Mouse (Mus musculus) c-Kit-negative CD71-positive TER-119-positive erythroid progenitor cells, embryonic 14.5 days (primary cell): ENCODE measurements at regions not wholly inside any gene's neighbourhood (a gene's known extent, or its start where the extent isn't known, plus 50 kb on each side); places are given as distances from the start of the nearest gene placed in this dataset.

Experiments
- DNase-seq: peaks from one replicate; pipeline ENCODE4 v3.0.0-alpha.2; 2013; ENCODE audit warnings: low read depth, low spot score

- DNase-seq = no peak
Measured at GRCm38 (mm10) chr13:83023972-83024371, 479.9 kb upstream of the Mef2c start.

- DNase-seq = no peak
Measured at GRCm38 (mm10) chr13:83035962-83036361, 467.9 kb upstream of the Mef2c start.

- no peak for DNase-seq
Measured at GRCm38 (mm10) chr13:83041506-83041905, 462.3 kb upstream of the Mef2c start.

GRCm38 (mm10) chr13:83045516-83045915 lies 458.3 kb upstream of the Mef2c start:
- DNase-seq = no peak

- no peak for DNase-seq
Measured at GRCm38 (mm10) chr13:83045970-83046369, 457.9 kb upstream of the Mef2c start.

GRCm38 (mm10) chr13:83046571-83047123 lies 457.2 kb upstream of the Mef2c start:
- DNase-seq = no peak

GRCm38 (mm10) chr13:83055865-83056264 lies 448.0 kb upstream of the Mef2c start:
- DNase-seq = no peak

- no peak for DNase-seq
Measured at GRCm38 (mm10) chr13:83056415-83056814, 447.4 kb upstream of the Mef2c start.

GRCm38 (mm10) chr13:83064727-83065126 lies 439.1 kb upstream of the Mef2c start:
- DNase-seq = no peak

GRCm38 (mm10) chr13:83065201-83065600 lies 438.6 kb upstream of the Mef2c start:
- no peak for DNase-seq

- DNase-seq = no peak
Measured at GRCm38 (mm10) chr13:83066115-83066753, 437.6 kb upstream of the Mef2c start.

GRCm38 (mm10) chr13:83067496-83067895 lies 436.3 kb upstream of the Mef2c start:
- no peak for DNase-seq

- DNase-seq = no peak
Measured at GRCm38 (mm10) chr13:83068588-83068987, 435.2 kb upstream of the Mef2c start.

GRCm38 (mm10) chr13:83069293-83069692 lies 434.5 kb upstream of the Mef2c start:
- DNase-seq = no peak

GRCm38 (mm10) chr13:83072073-83072472 lies 431.8 kb upstream of the Mef2c start:
- DNase-seq = no peak

GRCm38 (mm10) chr13:83074219-83074965 lies 429.4 kb upstream of the Mef2c start:
- no peak for DNase-seq

- no peak for DNase-seq
Measured at GRCm38 (mm10) chr13:83075320-83075877, 428.4 kb upstream of the Mef2c start.

GRCm38 (mm10) chr13:83076611-83077010 lies 427.2 kb upstream of the Mef2c start:
- DNase-seq = no peak

GRCm38 (mm10) chr13:83077085-83077484 lies 426.7 kb upstream of the Mef2c start:
- no peak for DNase-seq

- no peak for DNase-seq
Measured at GRCm38 (mm10) chr13:83079291-83079690, 424.5 kb upstream of the Mef2c start.

GRCm38 (mm10) chr13:83084948-83085347 lies 418.9 kb upstream of the Mef2c start:
- DNase-seq = no peak

- no peak for DNase-seq
Measured at GRCm38 (mm10) chr13:83099908-83100307, 403.9 kb upstream of the Mef2c start.

GRCm38 (mm10) chr13:83110610-83111009 lies 393.2 kb upstream of the Mef2c start:
- DNase-seq = no peak
